Mouse (Mus musculus) embryonic facial prominence, embryonic 14.5 days (tissue): ENCODE results near the gene Dst. TPM values are rescaled to one million over a fixed set of nuclear protein-coding genes. Genes with fewer than 3 reads are reported as not detected.
A peak's percentile ranks its signal among the peaks of the same experiment; 100 is the strongest.

ENCODE experiments used
- ATAC-seq: fragments of 200-750 bp; cut with Nextera tagmentation; 2 replicates; pipeline ENCODE4 v1.8.0; 2017; ENCODE audit warnings: low read depth, moderate number of reproducible peaks, moderate TSS enrichment
- DNase-seq: peaks from one replicate; pipeline ENCODE4 v3.0.0-alpha.2; 2015; ENCODE audit warnings: low spot score
- H3K27ac ChIP-seq: fragments of 300-500 bp; sonication (generic); replicated peaks from 2 replicates; pipeline ENCODE4 v1.5.1; 2014; ENCODE audit warnings: low read depth, mild to moderate bottlenecking, low read length, moderate library complexity
- H3K27me3 ChIP-seq: fragments of 300-500 bp; sonication (generic); replicated peaks from 2 replicates; pipeline ENCODE4 v1.6.1; 2014; ENCODE audit warnings: low read length; ENCODE audit not compliant: control insufficient read depth, insufficient read depth
- H3K36me3 ChIP-seq: fragments of 300-500 bp; sonication (generic); 2 replicates; pipeline ENCODE4 v1.6.1; 2014; ENCODE audit warnings: low read length, mixed read lengths; ENCODE audit not compliant: control insufficient read depth, insufficient read depth
- H3K4me1 ChIP-seq: fragments of 300-500 bp; sonication (generic); 2 replicates; pipeline ENCODE4 v1.6.1; 2014; ENCODE audit warnings: antibody characterized with exemption, low read length; ENCODE audit not compliant: control insufficient read depth, insufficient read depth
- H3K4me2 ChIP-seq: fragments of 300-500 bp; sonication (generic); 2 replicates; pipeline ENCODE4 v1.6.1; 2014; ENCODE audit warnings: low read depth, mild to moderate bottlenecking, low read length, moderate library complexity, mixed read lengths
- H3K4me3 ChIP-seq: fragments of 300-500 bp; sonication (generic); 2 replicates; pipeline ENCODE4 v1.5.1; 2014; ENCODE audit warnings: low read depth, mild to moderate bottlenecking, low read length
- H3K9ac ChIP-seq: fragments of 300-500 bp; sonication (generic); 2 replicates; pipeline ENCODE4 v1.6.1; 2014; ENCODE audit warnings: low read depth, mild to moderate bottlenecking, low read length, moderate library complexity, mixed read lengths
- H3K9me3 ChIP-seq: fragments of 300-500 bp; sonication (generic); 2 replicates; pipeline ENCODE4 v1.6.1; 2016; ENCODE audit warnings: low read length; ENCODE audit not compliant: control insufficient read depth
- WGBS: fragments of 180-500 bp; shearing (Covaris S2); extraction: QIAGEN DNeasy Blood & Tissue Kit; methylation state at CpG from one replicate; pipeline ENCODE4 v1.1.7; 2014; 5-methylcytosine and 5-hydroxymethylcytosine counted together
- polyA plus RNA-seq: library from polyadenylated mRNA; unstranded; fragments of >200 nt; fragmentation: Nextera tagmentation; extraction: Ambion mirVana; gene quantifications from 2 replicates; pipeline ENCODE4 v1.2.1, GENCODE M21; 2014

The Dst gene
- polyA plus RNA-seq, 1 experiment from 2014 or later: 39.5 TPM

GRCm38 (mm10) chr1:34227676-34228075, 319.7 kb downstream of the Dst start:
- no peak for ATAC-seq

GRCm38 (mm10) chr1:34231041-34231440, 323.0 kb downstream of the Dst start:
- ATAC-seq: no peak
- DNase-seq: no peak
- 86% methylated on average over 2 of the region's 2 CpGs for WGBS
- Histone ChIP-seq H3K4me1 (peaks cover 2% of the 10 kb centered on the region), H3K4me3 (no peak overlapping the region), H3K27ac (no peak overlapping the region), H3K36me3 (peaks cover 22% of the 10 kb centered on the region), H3K27me3 (no peaks in the 10 kb centered on the region), H3K9ac (no peak overlapping the region), H3K9me3 (no peaks in the 10 kb centered on the region), H3K4me2 (no peak overlapping the region)

More at GRCm38 (mm10) chr1:34227676-34228075, 319.7 kb downstream of the Dst start:
- no peaks in the 10 kb centered on the region for H3K4me1 ChIP-seq
- no peak overlapping the region for H3K4me3 ChIP-seq
- no peaks in the 10 kb centered on the region for H3K9me3 ChIP-seq
- 68% methylated on average over 8 of the region's 8 CpGs for WGBS
- H3K9ac ChIP-seq: no peak overlapping the region
- H3K36me3 ChIP-seq: peaks cover 37% of the 10 kb centered on the region
- no peak overlapping the region for H3K27ac ChIP-seq
- no peak overlapping the region for H3K4me2 ChIP-seq
- peak; percentile 42 for DNase-seq
- no peaks in the 10 kb centered on the region for H3K27me3 ChIP-seq

GRCm38 (mm10) chr1:34236254-34236723, 328.3 kb downstream of the Dst start:
- Histone ChIP-seq H3K27ac (no peak overlapping the region), H3K4me2 (peak overlapping the region; percentile 82), H3K4me3 (peak overlapping the region; percentile 53), H3K9me3 (no peaks in the 10 kb centered on the region), H3K9ac (peak overlapping the region; percentile 72), H3K36me3 (no peaks in the 10 kb centered on the region), H3K27me3 (no peaks in the 10 kb centered on the region), H3K4me1 (peaks cover 7% of the 10 kb centered on the region)
- DNase-seq: peak; percentile 86
- peak; percentile 90 for ATAC-seq
- under 1% methylated on average over 24 of the region's 28 CpGs for WGBS

- H3K4me2 ChIP-seq: peak overlapping the region; percentile 82
- H3K4me1 ChIP-seq: peaks cover 7% of the 10 kb centered on the region
- 0 out of 2 replicates have a peak overlapping the region, but pooled peaks have one; percentile 20 for H3K9ac ChIP-seq
- H3K4me3 ChIP-seq: peak overlapping the region; percentile 53
- ATAC-seq (no peak), DNase-seq (peak; percentile 13)
- no peak overlapping the region for H3K27ac ChIP-seq
- no peaks in the 10 kb centered on the region for H3K27me3 ChIP-seq
- no peaks in the 10 kb centered on the region for H3K9me3 ChIP-seq
- H3K36me3 ChIP-seq: no peaks in the 10 kb centered on the region
- 31% methylated on average over 14 of the region's 14 CpGs for WGBS
Observed at GRCm38 (mm10) chr1:34237211-34237610, 329.2 kb downstream of the Dst start.

GRCm38 (mm10) chr1:34237689-34238091, 329.7 kb downstream of the Dst start:
- peak overlapping the region; percentile 53 for H3K4me3 ChIP-seq
- DNase-seq (no peak), ATAC-seq (no peak)

GRCm38 (mm10) chr1:34238231-34238630, 330.2 kb downstream of the Dst start:
- Histone ChIP-seq H3K27ac (no peak overlapping the region), H3K9ac (no peak overlapping the region), H3K36me3 (0 out of 2 replicates have a peak, but pooled peaks cover 5% of the 10 kb centered on the region), H3K4me3 (no peak overlapping the region), H3K27me3 (no peaks in the 10 kb centered on the region), H3K4me1 (peaks cover 7% of the 10 kb centered on the region), H3K4me2 (peak overlapping the region; percentile 82; the same call in 1 of the 2 replicates), H3K9me3 (no peaks in the 10 kb centered on the region)
- WGBS: 79% methylated on average over 6 of the region's 6 CpGs
- ATAC-seq: no peak
- no peak for DNase-seq

More at GRCm38 (mm10) chr1:34237689-34238091, 329.7 kb downstream of the Dst start:
- Histone ChIP-seq H3K9me3 (no peaks in the 10 kb centered on the region), H3K9ac (no peak overlapping the region), H3K4me1 (peaks cover 7% of the 10 kb centered on the region), H3K4me2 (peak overlapping the region; percentile 82), H3K36me3 (0 out of 2 replicates have a peak, but pooled peaks cover under 1% of the 10 kb centered on the region), H3K27me3 (no peaks in the 10 kb centered on the region), H3K27ac (no peak overlapping the region)
- 62% methylated on average over 12 of the region's 12 CpGs for WGBS

GRCm38 (mm10) chr1:34244678-34245077, 336.7 kb downstream of the Dst start:
- 85% methylated on average over 10 of the region's 10 CpGs for WGBS
- no peak for ATAC-seq
- Histone ChIP-seq H3K27me3 (no peaks in the 10 kb centered on the region), H3K9me3 (no peaks in the 10 kb centered on the region), H3K9ac (no peak overlapping the region), H3K4me3 (no peak overlapping the region), H3K4me1 (no peaks in the 10 kb centered on the region), H3K36me3 (peaks cover 40% of the 10 kb centered on the region), H3K4me2 (no peak overlapping the region), H3K27ac (no peak overlapping the region)
- no peak for DNase-seq

- H3K4me1 ChIP-seq: no peaks in the 10 kb centered on the region
- DNase-seq: no peak
- ATAC-seq: no peak
- H3K4me2 ChIP-seq: no peak overlapping the region
- H3K27ac ChIP-seq: no peak overlapping the region
- H3K9ac ChIP-seq: no peak overlapping the region
- 92% methylated on average over 15 of the region's 15 CpGs for WGBS
- H3K9me3 ChIP-seq: no peaks in the 10 kb centered on the region
- H3K36me3 ChIP-seq: peaks cover 50% of the 10 kb centered on the region
- no peak overlapping the region for H3K4me3 ChIP-seq
- H3K27me3 ChIP-seq: no peaks in the 10 kb centered on the region
Observed at GRCm38 (mm10) chr1:34245951-34246641, 338.1 kb downstream of the Dst start.

- Histone ChIP-seq H3K4me1 (no peaks in the 10 kb centered on the region), H3K9me3 (no peaks in the 10 kb centered on the region), H3K27me3 (no peaks in the 10 kb centered on the region), H3K4me3 (no peak overlapping the region), H3K36me3 (peaks cover 52% of the 10 kb centered on the region), H3K9ac (no peak overlapping the region), H3K4me2 (no peak overlapping the region), H3K27ac (no peak overlapping the region)
- WGBS: 89% methylated on average over 8 of the region's 8 CpGs
- ATAC-seq: no peak
- no peak for DNase-seq
Observed at GRCm38 (mm10) chr1:34246642-34246987, 338.6 kb downstream of the Dst start.
